Mouse (Mus musculus) layer of hippocampus, postnatal 14 days (tissue): Measurements from ENCODE around the gene Myof. TPM values are rescaled to one million over a fixed set of nuclear protein-coding genes. Genes with fewer than 3 reads are reported as not detected.

Experiments used
- DNase-seq, 2 experiments: peaks; one replicate each; pipeline ENCODE4 v3.0.0; 2021 to 2022; ENCODE audit warnings: low spot score in 2 of 2, mixed read lengths in 1 of 2
- long read RNA-seq, 2 experiments: library from polyadenylated mRNA; stranded (forward); transcript quantifications; one replicate each; pipeline ENCODE4 v2.0.0; 2021
- total RNA-seq, 2 experiments: library from RNA; stranded (reverse); gene quantifications; 2 replicates each; pipeline ENCODE4 v1.2.3; 2021

Gene Myof
- total RNA-seq: 1 to 10 TPM; 5.6 to 7.9 TPM
- long read RNA-seq, experiment 1, partial matches to known transcripts: 1 of 2 reads
- long read RNA-seq, experiment 1, other reads (novel, unspliced or antisense): 1 of 2 reads
- long read RNA-seq, experiment 2, partial matches to known transcripts: 1 of 2 reads
- long read RNA-seq, experiment 2, other reads (novel, unspliced or antisense): 1 of 2 reads

DNA sequence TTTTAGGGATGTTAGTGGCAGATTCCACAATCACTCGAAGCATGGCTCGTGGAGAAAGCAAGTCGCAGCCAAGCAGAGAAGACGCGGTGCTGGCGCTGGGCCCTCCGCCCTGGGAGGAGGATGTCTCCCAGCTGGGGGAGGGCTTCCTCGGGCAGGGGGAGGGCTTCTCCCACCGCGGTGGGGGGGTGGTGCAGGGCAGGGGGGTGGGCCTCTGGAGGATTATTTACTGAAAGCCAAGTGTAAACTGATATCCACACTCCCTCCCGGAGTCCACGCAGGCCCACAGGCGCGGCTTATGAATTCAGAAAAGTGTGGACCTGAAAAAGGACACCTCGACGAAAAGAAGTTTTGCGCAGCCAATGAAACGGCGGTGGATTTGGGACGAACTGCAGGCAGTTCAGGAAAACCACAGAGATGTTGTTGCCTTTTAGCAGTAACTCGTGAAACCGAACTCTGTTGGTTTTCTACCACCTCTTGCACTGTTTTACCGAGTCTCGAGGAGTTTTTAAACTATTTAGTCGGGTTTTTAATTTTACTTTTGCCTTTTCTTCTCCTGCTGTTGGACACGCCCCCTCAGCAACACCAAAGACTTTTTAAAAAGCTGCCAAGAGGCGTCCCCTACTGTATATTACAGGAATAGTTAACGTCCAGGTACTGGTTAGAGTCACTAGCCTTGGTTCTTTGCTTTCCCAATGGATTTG lies at the start of gene Myof:
Gene Myof, minus strand, starts transcription at position 297 of the 701 bp plus-strand sequence.
- no peak for DNase-seq

DNA sequence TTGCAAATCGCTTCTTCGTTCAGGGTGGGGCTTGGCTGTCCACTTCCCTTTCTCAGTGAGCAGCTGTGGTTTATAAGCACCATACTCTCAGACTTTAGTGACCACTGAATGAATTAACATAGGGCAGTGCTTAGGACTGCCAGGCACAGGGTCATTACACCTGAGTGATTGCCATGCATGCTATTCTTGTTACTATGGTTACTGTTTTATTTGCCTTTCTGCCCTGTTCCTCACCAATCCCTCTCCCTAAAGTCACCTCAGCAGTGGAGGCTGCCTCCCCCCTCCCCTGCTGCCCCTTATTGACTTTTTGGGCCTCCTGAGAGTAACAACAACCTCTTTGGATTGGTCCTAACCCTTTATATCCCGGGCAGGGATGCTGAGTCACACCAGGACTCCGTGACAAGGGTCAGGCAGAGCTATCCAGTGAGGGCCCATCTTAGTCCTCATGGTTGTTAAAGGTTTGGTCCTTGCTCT lies 48.2 kb upstream of the Myof start:
- DNase-seq: no peak

DNA sequence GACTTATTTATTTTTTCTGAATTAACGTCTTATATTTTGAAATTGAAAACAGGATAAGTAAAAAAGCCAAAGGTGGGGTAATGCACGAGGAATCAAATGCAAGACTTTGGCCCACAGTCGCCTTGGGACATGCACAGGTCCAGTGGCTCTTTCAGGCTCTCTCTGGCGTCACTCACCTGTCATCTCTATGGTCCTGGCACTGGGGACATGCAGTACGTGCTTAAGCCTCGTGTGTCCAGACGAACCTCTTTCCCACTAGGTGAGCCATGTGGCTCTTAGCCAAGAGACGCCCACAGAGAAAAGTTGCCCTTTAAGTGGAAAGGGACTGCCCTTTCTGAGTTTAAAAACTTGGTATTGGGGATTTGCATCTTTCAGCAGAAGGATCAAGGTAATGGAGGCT lies 46.0 kb upstream of the Myof start:
- DNase-seq: no peak

DNA sequence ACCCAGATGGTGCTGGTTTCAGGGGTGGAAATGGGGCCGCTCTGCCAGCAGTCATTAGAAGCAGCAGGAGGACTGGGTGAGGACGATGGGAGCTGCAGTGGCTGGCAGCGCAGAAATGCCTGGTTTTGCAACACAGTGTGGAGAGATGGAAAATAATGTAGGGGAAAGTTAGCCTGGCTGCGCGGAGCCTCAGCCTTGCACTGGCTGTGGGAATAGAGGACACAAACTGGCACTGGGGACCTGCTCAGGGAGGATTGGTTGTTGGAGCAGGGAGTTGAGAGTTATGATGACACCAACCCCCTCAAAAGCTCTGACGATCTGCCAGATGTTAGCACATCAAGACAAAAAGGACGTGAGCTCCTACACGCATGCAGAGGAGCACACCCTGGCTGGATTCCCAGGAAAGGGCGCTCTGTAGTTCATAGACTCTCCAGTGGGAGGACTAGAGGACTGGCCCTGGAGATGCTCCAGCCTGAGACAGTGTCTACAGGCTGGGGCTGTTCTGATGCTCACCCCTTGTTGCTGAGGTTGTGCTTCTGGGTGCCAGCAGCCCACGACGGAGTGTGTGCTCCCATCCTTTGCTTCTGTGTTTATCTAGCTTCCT lies 43.7 kb upstream of the Myof start:
- DNase-seq: peak; percentile 26 to 30

DNA sequence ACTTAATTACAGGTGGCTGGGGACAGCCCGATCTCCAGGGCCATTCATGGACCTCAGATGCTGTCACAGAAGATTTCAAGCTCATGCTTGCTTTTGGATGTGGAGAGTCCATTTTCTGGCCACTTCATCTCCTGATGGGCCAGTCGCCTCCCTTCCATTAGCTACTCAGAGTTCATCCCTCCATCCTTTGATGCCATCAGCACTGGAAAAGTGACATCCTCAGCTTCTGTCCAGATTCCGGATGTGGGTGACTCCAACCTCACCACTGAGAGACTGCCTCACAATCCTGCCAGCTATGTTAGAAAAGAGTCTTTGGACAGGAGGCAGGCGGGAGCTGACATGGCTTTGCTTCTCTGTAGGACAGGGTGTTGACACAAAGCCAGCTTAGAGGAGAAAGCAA lies 42.5 kb upstream of the Myof start:
- no peak for DNase-seq

DNA sequence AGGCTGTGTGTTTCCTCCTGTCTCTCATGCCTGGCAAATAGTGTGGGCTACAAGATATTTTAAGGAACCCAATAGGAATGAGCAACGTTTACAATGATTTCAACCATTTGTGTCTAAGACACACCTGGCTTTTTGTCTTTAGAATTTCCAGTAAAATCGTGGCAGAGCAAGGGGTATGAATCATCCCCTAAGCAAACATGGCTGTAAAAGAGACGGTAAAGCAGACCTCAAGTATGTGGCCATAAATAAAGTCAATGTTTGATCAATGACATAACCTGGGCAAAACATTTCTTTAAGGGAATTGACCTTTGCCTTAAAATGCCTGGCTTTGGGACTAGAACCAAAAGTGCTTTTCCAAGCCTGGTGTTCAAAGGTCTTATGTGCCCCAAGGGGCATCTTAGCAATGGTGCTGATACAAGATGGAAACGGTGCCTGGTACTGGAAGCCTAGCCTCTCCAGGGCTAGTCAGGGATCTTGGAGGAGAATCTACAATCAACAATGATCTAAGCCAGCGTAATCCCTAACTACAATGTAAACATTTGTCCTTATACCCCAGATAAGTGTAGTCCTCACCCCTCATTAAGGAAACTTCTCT lies 39.7 kb upstream of the Myof start:
- DNase-seq: no peak

DNA sequence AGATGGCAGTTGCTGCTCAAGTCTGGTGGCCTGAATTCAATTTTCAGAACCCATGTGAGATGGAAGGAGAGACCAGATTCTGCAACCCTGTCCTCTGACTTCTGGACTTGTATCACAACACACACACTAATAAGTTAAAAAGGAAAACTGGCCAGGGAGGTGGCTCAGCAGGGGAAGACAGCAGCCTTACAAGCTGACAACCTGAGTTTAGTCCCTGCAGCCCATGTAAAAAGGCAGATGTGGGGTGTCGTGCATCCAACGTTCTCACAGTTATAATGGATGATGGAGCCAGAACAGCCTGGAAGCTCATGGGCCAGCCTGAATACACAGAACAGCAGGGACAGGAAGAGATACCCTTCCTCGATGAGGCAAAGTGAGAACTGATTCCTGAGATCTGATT lies 38.0 kb upstream of the Myof start:
- no peak for DNase-seq

DNA sequence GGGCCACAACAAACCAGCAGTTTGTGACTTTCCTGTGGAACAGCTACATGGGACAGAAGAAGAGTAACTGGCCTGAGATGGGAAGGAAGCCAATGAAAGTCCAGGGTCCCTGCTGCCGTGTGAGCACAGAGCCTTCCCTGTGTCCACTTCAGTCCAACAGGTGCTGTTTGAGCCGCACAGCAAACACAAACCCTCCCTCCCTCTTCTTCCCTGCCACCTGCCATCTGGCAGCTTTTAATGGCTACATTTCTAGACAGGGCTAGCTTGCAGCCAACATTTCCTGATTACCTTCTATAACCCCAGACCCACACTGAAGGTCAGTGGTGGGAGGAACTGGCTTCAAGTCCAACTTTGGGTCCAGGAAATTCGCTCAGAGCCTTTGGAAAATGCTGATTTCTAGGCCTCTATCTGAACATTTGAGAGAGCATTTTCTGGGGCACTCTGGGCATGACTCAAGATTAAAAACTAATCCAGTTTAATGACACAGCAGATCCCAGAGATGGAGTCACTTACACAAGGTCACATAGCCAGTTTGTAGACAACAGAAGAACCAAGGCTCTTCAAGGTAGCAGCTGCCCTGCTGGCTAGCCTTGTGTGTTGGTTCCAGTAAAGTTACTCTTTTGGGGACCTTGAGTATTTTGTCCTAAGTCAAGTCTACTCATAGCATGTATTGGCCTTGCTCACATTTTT lies 34.6 kb upstream of the Myof start:
- no peak for DNase-seq

DNA sequence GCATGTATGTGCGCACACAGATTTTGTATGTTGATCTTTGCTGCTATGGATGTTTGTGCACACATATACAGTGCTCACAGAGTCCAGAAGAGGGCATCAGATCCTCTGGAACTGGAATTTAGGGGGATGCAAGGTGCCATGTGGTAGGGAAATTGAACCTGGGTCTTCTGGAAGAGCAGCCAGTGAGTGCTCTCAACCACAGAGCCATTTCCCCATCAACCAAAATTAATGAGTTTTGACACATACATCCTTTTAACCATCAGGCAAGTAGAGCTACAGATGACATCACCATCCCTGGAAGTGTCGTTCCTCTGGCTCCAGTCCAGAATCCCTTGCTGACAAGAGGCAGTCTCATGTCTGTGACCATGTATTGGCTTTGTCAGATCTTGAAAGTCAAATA lies 32.9 kb upstream of the Myof start:
- DNase-seq: no peak

DNA sequence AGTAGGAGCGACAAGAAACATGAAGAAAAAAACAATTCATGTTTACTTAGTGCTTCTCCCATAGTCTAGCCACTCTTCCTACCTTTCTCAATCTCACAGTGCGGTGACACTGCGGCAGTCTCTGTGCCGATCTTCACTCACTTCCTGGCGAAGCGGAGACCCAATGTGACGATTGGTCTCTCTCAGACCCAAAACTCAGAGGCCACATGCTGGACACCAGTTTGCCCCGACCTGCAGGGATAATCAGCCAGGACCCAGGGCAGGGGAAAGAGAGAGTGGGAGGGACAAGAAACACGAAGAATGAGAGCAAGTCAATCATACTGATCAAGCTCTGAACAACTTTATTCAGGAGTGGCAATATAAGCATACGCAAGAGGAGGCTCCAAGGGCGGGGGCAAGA lies 31.7 kb upstream of the Myof start:
- no peak for DNase-seq

DNA sequence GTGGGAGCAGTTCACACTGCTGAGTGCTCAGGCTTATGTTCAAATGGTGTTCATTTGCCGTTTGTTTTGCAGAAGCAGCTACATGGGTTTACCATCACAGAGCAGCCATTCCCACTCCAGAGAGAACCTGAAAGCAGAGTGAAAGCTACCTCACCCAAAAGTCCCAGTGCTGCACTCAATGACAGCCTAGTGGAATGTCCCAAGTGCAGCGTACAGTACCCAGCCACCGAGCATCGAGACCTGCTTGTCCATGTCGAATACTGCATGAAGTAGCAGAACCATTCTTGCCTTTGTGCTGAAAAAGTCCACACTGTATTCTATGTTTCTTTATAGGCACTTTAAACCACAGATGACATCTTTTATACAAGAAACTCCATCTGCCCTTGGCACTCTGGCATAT lies 29.8 kb upstream of the Myof start:
- DNase-seq: no peak

DNA sequence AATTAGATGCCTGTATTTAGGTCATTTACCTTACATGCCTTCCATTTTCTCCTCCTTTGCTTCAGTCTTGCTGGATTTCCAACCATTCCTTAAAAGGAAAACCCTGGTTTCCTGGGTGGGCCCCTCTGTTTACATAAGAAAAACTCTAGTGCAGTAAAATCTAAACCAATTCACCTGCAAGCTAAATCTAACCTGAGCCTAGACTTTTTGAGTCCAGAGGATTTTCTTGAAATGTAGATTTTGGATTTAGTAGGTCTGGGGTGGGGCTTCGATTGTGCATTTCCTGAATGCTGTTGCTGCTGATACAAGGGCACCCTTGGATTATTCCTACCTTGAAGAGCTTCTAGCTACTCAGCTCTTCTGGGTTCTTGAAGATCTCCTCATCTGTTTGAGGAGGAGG lies 20.7 kb upstream of the Myof start:
- DNase-seq: no peak

DNA sequence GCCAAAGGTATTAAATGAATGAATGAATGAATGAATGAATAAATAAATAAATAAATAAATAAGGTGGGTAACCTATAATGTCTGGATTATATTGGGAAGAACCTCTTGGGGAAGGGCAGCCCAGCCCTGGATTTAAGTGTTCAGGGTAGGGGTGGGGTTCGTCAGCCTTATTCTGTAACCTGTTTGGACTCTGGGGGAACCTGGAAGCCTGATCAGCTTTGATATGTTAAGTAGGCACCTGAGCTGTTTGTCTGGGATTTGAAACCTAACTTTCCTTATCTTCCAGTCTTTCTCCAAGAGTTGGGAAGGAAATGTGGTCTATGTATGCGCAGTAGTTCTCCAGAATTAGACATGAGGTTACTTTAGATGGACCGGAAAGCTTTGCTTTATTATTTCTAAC lies 19.8 kb upstream of the Myof start:
- no peak for DNase-seq

DNA sequence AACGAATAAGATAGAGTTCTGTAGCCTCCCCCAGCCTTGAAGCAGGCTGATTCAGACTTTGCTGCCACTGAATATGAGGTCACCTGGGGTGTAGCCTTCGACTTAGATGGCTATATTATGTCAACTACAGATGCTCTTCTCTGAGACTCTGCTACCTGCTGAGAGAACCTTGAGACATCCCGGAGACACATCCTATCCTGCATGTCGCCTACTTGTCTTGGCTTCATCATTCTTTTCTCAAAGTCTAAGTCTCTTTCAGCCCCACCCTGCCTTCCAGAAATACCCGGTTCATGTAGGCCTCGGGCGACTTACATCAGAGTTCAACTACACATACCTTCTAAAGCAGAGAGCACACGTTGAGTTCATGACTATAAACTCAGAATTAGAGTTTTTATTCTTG lies 13.6 kb upstream of the Myof start:
- DNase-seq: no peak

DNA sequence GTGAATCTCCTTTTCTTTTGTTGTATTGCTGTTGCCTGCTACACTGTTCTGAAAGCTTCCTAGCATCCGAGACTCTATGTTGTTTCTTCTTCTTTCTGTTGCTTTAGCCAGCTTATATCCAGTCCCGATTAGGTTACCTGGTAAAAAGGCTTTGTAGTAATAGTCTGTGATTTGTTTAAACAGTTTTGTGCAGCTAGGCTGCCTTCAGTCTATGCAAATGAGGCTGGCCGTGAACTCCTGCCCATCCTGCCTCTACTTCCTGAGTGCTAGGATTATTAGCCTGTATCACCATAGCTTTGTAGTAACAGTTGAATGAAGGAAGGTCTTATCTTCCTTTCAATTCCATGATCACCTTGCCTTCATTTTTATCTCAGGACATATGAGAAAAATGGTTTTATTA lies 12.9 kb upstream of the Myof start:
- DNase-seq: no peak

DNA sequence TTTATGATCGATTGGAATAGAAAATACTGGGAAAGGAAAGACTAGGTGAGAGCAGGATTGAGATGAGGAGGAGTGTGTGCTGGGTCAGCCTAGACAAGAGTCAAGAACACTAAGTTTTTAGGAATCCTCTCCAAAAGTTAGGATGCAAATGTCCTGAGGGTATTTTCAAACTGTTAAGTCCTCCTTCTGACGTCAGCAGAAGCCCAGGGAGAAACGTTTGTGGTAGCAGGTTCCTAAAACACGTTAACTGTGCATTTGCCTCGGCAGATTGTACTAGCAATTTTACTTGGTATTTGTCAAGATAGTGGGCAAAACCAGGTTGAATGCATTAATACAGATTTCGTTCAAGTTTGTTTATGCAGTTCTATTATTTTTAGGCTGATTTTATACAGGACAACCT lies 12.4 kb upstream of the Myof start:
- no peak for DNase-seq

DNA sequence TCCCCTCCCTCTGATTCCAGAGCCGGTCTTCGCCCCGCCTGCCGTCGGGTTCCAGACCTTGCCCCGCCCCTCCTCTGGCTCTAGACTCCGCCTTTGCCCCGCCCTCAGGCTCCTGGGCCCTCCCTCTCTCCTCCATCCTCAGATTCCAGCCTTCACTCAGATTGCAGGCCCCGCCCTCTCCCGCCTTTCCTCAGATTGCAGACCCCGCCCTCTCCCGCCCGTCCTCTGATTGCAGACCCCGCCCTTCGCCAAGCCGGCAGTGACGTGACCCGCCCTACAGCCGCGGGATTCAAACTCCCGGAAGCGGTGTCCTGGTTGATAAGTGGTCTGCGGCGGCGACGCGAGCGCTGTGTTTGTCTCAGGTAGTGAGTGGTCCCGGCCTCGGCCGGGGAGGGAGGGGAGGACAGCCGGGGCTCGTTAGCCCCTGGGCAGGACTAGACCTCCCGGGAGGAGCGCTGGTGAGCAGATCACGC lies 11.4 kb upstream of the Myof start, which contains the start of gene Cep55:
Gene Cep55, plus strand, starts transcription at position 292 of the 473 bp plus-strand sequence.
- peak; percentile 84 to 95 for DNase-seq

DNA sequence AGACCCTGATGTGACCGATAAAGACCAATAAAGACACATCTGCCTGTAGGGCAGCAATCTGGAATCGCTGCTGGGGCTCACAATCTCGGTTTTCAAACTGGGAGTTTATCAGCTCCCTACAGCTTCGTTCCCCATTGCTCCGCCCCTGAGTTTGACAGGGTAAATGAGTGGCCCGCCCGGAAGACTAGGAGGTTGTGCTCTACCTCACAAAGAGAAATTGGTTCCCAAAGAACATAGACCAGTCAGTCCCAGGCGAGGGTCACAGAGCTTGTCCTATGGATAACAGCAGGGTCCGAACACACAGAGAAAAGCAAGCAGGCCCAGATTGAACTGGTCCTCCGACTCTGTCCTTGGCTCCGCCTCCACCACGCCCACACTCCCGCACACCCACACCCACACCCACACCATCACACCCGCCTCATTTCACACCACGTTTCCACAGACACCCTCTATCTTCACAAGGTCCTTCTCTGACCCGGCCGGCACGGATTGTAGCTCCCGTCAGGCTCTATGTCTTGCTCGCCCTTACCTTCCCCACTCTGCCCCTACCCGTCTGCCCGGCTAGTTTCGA lies 10.9 kb upstream of the Myof start:
- peak; percentile 68 to 71 for DNase-seq

DNA sequence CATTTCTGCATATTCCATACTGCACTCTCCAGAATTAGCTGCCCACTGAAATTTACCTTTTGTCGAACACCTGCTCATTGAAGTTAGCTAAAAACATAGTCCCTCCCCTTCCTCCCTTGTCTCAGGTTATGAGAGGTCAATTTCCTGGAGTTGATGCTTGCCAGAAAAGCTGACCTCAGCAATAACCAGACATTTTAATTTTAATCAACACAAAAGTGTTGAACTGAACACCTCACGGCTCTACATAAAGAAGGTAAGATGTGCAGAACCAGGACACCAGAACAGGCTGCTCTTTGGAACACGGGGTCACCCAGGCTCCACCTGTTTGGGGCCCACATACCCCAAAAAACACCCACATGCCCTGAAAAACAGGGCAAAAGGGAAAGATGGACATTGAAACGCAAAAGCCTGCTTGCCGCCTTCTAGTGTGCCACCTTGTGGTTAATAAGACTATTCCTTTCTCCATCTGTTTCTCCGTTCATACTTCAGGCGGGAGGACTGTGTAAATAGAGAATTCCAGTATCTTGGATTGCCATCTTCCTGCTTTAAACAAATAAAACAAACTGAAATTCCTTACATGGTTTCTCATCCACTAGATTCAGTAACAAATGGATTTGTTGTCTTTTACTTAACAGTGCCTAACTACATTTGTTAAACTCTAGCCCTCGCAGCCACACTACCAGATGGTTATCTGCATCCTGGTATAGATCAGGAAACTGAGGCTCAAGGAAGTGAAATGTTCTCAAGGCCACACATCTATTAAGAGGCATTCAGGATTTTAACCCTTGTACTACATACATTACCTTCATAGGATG lies 10.1 kb upstream of the Myof start:
- peak in 1 of 2 experiments; percentile 18 for DNase-seq

DNA sequence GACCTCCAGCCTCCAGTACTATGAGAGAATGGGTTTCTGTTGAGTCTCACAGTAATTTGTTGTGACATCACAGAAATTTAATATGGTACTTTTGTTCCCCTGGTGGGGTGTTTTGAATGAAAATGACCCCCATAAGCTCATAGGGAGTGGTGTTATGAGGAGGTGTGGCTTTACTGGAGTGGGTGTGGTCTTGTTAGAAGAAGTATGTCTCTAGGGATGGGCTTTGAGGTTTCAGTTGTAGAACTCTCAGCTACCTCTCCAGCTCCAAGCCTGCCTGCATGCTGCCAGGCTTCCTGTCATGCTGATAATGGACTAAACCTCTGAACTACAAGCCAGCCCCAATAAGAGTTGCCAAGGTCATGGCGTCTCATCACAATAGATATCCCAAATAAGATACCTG lies 6.3 kb upstream of the Myof start:
- no peak for DNase-seq
